Mouse (Mus musculus) lung, postnatal 4 days (tissue): ENCODE measurements around the gene Gpc4.

Source experiments
- DNase-seq, 2 experiments: peaks; one replicate each; pipeline ENCODE4 v3.0.0; 2021

The Gpc4 gene

DNA sequence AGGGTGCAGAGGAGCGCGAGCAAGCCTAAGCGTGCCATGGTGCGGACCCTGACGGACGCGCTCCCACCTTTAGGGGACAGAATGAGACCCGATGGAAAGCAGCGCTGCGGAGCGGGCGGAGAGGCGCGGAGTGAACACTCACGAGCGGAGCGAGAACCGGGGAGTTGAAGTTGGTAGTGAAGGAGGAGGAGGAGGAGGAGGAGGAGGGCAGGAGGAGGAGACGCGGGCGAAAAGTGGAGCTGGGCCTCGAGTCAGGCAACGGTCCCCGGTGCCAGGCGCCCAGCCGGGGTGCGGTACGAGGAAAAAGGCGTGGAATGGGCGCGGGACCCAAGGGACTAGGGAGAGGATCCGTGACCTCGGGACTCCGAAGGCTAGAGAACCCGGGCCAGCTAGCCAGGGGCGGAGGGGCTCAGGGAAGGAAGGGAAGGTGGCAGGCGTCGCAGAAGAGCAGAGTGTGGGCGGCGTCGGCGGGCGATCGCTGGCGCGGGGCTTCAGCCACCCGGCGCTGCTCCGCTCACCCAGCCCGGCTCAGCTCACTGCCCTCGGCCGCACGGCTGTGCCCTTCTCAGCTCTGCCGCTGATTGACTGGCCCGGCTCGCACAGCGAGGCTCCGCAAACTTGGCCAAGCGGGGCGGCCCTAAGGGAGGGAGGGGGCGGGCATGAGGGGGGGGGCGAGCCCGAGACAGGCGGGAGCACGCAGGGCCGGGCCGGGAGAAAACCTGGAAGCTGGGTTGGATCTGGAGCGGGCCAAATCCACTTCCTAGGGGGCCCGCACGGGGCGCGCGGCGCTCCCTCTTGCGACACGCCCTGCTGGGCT lies at the start of gene Gpc4:
TSS of gene Gpc4 (minus strand) at position 515 of the 817 bp plus-strand sequence.
- DNase-seq = peak; percentile 84 to 90

DNA sequence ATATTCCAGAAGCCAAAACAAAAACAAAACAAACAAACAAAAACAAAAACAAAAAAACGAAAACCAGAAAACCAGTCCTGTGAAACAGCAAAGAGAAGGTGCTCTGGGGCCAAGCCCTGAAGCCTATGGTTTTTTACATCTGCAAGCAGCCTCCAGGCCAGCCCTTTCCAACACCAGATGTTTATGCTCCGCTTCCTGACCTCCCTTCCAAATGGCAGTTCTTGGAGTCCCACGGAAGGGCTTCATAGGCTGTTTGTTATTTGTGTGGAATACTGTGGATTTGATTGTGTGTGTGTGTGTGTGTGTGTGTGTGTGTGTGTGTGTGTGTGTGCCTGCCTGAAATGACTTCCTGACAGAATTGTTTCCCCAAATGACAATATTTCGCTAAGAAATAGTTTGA lies 47.8 kb upstream of the Gpc4 start:
- peak in 1 of 2 experiments; percentile 30 for DNase-seq

DNA sequence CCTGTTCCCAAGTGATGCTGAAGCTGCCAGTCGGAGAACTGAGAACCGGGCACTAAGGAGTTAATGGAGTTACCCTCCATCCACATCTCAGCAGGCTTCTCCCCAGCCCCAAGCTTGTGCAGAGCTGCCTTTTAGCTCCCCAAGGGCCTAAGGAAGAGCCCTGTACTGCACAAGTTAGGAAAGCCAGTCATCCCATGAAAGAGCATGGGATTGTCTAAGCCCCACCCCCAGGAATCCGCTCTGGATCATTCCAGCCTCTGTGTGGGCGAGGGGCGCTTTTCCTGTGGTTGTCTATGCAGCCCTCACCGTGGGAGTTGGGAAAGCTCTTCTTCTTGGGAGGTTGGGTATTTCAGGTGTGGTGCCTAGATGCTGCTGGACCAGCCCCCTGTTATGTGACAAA lies 34.8 kb upstream of the Gpc4 start:
- DNase-seq = no peak

DNA sequence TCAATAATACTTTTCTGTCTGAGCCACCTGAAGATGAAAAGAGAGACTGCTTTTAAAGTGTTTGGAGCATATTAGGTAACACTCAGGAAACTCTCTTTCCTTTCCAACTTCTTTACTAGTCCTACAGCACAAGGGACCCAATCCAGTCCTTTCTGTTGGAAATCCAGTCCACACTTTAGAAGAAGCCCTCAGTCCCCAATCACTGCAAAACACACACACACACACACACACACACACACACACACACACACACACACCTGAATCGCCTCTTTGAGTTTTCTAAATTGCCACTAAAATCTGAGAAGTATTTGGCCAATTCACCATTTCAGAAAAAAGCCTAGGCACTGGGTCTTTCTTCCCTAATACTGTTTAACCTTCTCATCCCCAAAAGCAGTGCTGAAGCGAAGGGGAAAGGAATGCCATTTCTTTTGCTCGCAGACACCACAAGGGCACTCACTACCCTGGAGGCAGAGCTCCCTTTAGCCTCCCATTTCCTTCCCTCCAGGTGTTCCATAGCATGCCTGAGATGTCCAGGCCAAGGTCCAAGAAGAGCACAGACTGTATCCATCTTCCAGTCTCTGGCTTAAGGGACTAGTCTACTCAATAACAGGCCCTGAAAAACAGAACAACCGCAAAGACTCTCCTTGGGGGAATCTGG lies 28.4 kb upstream of the Gpc4 start:
- DNase-seq = peak in 1 of 2 experiments; percentile 12

DNA sequence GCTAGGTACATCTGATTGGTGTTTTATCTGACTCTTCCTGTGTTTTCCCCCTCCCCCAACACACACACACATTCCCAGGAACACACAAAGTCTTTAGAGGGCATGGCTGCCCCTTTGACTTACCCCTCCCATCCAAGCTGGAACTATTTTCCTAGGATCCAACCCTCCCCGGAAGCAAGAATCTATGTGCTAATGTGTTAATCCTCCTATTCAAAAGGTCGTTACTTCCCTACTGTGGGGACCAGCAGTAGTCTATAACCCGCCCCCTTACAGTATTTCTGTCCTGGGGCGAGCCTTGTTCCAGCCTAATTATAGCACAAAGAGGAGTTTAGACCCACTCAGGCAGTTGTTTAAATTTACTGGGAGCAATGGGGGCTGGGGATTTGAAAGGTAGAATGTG lies 24.0 kb upstream of the Gpc4 start:
- no peak for DNase-seq

DNA sequence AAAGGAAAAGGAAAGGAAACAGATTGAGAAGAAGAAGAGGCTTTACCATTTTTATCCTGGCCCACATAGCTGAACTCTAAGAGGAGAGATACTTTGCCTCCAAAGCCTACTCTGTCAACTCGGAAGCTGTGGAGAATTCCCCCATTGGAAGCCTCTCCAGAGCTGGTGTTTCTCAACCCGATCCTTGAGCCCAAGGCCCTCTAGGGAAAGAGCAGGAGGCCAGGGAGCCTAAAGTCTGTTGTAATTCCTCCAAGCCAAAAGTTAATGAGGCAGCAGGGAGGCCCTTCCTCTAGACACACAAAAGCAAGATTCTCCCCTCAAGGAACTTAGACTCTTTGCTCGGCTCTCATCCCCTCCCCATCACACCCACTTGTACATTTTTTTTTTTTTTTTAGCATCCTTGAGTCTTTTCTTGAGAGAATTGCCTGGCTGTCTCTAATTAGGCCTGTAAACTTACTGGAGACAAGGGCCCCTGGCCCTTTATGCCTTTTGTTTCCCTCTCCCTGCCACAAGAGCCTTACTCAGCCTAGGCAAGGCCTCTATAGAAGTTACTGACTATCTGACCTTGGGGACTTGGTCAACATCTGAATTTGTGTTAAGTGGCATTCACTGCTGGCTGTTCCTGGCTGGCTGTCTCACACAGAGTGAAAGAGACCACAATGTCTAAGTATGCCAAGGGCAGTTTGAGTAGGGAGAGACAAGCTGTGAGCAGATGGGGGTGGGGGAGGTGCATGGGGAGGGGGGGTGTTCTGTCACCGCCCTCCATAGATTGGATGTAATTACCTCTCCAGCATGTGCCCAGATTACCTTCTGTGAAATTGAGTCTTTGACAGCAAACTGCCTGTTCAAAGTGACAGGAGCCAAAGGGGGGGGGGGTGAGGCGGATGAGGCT lies 18.7 kb upstream of the Gpc4 start:
- no peak for DNase-seq

DNA sequence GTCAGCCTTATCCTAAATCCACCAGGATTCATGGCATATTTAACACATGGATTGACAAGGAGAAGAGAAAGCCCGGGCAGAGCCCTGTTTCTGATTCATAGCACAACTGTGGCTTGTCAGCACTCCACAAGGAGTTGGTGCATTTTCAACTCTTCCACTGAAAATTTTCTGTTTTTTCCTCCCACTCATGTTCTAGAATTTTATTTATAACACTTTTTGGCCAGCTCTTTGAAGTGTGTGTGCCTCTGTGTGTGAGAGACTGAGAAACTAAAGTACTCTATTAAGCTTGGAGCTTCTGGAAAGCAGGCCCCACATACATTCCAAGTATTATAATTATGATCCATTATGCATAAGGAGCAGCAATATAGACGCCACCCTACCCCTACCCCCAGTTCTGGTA lies 16.3 kb upstream of the Gpc4 start:
- no peak for DNase-seq

DNA sequence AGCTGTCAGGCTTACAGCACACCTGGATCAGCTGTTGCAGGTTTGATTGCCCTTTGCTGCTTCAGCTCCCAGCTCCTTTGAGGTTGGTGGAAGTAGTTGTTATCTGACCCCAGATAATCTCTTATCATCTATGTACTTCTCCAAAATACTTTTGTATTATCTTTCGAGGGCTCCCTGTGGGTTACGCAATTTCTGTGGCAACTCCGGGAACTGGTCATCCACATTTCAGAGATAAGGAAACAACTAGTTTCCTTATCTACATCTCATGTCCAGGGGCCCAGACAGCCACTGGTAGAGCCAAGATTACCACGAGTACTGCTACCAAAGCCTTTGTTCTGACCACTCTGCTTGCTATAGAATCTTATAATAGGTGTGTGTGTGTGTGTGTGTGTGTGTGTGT lies 12.0 kb upstream of the Gpc4 start:
- DNase-seq = no peak

DNA sequence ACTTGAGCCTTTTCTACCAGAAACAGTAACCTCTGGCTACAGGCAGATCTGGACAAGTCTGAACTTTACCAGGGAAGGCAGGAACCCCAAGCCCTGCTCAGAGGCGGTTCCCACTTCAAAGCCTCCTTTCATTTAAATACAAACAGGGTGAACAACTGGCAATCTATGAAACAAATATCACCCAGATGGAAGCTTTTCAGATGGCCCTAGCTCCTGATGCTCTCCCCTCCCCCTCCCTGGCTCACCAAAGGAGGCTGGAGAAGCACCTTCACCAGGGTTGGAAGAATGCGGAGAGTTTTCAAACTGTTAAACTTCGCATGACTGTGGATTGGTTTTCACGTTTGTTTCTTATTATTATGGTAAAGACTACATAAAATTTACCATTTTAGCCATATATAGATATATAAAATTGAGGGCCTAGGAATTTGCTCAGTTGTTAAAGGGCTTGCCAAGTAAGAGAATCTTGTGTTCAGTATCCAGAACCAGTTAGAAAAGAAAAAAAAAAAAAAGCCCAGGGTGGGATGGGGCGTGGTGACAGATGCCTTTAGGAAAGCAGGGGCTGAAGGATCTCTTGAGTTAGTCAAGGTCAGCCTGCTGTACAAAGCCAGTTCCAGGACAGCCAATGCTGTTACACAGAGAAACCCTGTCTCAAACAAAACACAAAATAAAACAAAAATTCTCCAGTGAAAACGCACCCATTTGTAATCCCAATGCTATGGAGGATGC lies 2.6 kb upstream of the Gpc4 start:
- DNase-seq = no peak

DNA sequence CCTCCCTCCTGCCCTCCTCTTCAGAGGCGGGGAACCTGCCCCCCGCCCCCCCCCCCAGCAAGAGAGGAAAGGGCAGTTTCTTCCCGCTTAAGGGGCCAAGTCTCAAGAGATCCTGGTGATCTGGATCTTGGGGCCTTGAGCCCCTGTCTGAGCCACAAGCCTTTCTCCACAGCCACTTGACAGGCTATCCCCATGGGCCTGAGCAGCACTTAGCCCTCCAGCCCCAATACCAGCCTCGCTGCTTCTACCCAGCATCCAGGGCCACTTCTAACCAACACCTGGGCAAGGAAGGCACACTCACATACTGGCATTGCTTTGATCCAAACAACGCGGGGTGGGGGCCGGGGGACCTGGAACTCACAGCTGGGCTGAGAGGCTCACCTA lies 495 bp upstream of the Gpc4 start:
- no peak for DNase-seq

DNA sequence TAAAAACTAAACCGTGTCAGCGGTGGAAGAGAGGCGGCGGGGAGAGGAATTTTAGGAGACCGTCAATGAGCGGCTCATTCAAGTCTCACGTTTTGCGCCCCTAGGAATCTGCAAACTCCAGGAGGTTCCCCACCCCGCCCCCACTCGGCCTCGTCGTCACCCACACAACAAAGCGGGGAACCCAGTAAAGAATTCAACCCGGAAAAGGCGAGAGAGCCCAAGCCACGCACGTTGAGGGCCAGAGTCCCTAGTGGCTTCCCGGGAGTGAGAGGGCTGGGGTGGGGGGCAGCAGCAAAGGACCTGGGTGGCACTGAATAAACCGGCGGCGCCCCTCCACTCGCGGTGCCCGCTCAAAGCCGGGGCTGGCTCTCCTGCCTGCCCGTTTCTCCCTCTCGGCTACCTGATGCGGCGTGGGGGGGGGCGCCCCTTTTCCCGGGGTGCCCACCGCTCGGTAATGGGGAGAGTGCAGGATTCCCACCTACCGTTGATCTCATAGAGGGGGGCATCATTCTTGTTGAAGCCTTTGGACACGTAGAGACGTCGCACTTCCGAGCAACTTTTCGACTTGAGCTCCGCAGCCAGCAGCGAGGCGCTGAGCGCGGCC lies 816 bp downstream of the Gpc4 start:
- peak; percentile 29 to 33 for DNase-seq

DNA sequence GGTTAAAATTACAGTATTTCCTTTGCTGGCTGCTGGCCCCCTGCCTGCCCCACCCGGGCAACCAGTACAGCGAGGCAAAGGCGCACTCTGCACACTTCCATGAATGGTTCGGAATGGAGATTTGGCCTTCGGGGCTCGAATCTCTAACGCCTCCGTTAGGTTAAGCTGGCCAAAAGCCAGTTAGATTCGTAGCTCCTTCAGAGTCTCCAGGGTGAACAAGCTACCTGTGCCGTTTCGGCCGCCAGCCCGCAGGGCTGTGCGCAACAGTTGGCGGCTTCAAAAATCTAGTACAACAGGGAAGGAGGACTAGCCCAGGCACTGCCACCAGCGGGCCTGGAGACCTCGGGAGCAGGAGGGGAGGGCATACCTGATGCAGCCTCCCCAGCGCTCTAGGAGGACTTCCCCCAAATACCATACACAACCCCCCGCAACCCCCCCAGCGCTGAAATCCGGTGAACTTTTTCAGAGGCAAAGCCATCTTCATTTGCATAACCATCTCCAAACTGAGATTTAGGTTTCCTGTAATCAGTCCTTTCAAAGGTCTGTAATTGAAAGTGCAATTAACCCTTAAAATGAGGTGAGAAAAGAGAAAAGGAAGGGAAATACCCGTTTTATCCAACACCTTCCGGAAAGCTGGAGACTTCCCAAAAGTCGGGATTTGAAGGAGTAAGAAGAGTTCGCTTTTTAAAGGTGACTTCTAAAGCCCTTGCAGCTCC lies 1.5 kb downstream of the Gpc4 start:
- peak; percentile 8 to 36 for DNase-seq

DNA sequence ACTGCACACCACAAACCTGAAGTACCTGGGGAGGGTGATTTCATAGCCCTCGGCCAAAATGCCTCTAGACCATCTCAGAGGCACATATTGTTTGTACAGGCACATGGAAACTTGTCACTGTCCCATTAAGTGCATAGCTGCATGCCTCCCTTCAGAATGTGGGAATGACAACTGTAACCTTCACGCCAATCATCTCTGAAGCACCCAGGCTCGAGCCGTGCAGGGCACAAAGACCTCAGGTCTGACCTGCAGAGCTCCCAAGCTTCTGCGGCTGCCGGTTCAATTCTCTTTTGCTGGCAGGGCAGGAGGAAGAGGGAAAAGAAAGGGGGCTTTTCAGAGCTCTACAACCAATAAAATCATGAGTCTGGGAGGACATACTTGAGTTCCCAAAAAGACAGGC lies 2.3 kb downstream of the Gpc4 start:
- no peak for DNase-seq

DNA sequence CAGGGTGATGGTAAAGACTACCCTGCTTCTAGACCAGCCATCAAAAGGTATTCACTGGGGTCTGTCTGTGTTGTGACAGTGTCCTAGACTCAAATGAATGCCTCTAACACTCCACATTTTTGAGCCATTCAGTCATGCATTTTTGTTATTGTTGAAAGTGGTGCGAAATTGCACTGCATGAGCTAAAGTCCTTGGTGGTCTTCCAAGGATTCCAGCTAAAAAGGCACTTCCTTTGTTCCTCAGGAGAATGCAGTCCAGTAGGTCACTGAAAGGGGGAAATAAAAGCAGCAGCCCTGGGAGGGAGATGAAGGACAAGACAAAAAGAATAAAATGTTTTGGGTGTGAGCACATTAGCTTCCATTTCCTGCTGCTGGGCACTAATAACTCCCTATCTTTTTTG lies 2.8 kb downstream of the Gpc4 start:
- no peak for DNase-seq

DNA sequence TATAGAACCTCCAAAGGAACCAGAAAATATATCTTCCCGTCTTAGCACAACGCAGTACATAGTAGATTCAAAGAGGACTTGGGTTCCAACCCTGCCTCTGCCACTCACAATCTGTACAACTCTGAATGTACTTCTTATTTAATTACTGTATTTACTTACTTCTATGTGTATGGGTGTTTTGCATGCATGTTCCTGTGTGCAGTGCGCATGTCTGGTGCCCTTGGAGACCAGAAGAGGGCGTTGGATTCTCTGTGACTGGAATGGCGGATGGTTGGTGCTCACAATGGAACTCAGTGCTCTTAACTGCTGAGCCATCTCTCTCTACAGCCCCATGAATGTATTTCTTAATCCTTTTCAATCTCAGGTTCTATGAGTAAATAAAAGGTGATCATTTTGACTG lies 5.4 kb downstream of the Gpc4 start:
- no peak for DNase-seq

DNA sequence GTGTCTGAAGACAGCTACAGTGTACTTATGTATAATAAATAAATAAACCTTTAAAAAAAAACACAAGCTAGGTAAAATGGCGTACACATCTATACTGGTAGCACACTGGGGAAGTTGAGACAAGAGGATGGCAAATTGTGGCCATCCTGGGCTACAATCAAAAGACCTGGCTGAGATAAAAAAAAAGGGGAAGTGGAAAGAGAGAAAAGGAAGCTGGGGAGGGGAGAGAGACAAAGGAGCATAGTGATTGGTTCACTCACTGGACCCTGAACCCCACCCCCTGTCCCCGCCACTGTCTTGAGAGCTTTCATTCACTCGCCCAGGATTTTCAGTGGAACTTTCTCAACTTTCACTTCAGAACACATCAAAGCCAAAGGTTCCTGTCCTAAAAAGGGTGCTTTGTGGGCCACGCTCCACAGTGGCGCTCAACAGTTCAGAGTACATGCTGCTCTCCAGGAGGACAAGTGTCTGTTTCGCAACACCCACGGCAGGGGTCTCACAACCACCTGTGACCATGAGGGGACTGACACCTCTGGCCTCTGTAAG lies 9.6 kb downstream of the Gpc4 start:
- DNase-seq = no peak

DNA sequence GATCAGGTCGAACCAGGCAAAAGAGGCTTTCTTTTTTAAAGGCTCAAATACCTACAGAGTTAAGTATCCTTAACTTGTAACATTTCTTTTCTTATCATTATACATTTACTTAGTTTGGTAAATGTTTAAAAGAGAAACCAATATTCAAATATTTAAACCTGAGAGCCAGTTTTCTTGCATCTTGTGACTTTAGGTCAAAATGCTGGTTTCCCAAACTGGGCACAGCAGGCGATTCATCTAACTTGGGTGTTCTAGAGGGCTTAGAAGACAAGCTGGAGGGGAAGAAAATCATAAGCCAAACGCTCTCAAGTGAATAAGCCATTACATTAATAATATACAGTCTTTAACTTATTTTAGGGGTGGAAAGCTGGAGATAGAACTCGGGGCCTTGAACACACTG lies 10.2 kb downstream of the Gpc4 start:
- no peak for DNase-seq

DNA sequence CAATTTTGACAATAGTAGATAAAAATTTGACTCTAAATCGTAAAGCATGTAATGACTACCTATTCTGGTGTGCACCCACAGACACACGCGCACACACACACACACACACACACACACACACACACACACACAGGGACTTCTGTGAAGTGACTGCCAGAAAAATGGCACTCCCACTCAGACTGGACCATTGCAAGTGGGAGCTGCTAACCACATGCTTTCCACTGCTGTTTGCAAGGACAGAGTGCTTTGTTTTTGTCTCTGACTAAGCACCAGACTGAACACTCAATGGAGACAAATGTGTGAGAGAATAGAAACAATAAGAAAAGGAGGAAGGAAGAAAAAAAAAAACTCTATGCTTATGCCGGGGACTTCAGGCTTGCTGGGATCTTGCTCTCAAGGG lies 11.6 kb downstream of the Gpc4 start:
- DNase-seq = no peak

DNA sequence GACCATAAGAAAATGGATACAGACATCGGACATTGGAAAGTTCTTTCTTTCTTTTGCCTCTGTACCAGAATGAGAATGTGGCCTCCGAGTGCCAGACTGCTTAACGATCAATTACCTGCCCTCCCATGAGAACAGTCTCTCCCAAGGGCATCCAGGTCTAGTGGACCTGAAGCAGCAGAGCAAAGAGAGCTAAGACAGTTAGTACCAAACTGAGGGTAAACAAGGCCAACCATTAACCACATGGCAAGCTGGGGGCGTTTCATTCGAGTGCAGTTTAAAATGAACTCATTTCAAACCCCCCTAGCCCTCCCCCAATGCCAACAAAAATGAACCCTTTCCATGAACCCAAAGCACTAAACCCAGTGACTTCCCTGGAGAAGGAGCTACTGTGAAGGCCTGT lies 12.1 kb downstream of the Gpc4 start:
- DNase-seq = no peak

DNA sequence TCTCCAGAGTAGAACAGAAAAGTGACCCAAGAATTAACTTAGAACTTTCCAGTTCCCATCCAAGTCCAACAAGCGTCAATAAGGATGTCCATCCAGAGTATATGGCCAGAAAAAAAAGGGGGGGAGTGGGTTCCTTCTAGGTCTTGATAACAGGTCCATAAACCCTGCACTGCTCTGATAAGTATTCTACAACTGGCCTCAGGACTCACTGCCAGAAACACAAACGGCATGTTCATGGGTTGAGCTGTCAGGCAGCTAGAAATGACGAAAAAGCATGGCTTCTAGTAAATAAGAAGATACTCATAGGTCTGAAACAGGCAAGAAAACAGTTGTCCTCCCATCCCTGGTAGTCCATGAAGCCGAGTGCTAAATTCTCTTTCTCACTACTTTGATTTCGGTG lies 13.5 kb downstream of the Gpc4 start:
- DNase-seq = no peak

DNA sequence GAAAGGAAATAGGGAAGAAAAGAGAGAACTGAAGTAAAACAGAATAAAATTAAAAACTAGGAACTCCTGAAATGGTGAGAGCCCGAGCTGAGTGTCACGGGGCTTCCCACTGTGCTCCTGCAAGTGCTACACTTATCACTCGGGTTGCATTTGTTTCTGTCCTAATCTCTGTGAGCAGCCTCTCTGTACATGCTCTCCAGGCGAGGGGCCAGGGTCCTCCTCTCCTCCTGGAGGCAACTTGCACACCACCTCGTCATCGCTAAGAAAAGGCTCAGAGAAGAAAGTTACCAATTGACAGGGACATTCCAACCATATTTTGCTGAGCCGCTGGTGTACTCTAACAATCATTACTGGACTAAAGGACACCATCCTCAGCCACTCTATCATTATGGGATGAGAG lies 14.0 kb downstream of the Gpc4 start:
- DNase-seq = no peak

DNA sequence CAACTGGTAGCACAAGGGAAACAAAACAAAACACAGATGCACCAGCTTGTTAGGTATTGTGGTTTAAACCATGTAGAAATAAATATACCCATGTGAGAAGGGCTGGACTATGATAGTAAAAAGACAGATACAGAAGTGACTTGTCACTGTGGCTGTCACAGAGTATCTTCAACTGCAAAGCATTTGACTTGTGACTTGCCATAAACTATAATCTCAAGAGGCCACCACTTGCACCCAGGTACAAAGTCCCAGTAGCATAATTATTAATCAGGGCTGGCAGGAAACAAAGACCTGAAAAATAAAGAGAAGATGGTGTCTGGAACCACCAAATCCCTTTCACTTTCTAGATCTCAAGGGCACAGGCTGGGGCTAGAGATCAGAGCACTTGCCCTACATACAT lies 19.5 kb downstream of the Gpc4 start:
- DNase-seq = no peak
